Mouse (Mus musculus) spleen, adult 2 months (tissue): ENCODE data around the gene Tuba8.

ENCODE experiments used
- CTCF ChIP-seq: fragments of 200-500 bp; IDR thresholded peaks from 2 replicates; pipeline ENCODE4 v1.5.1; 2011; ENCODE audit warnings: mild to moderate bottlenecking, inconsistent platforms; ENCODE audit not compliant: insufficient read depth, insufficient read length, insufficient replicate concordance; ENCODE audit errors: extremely low read depth
- POLR2A ChIP-seq: fragments of 200-500 bp; IDR thresholded peaks from 2 replicates; pipeline ENCODE4 v1.6.1; 2011; ENCODE audit warnings: low read depth, low read length, inconsistent platforms

GRCm38 (mm10) chr6:121270156-121270555 is 59.7 kb downstream of the Tuba8 start:
- no peak for TF ChIP-seq CTCF
- no peak for TF ChIP-seq POLR2A
